ENCODE assay signal across 26 mouse cellular contexts in the genomic region with DNA sequence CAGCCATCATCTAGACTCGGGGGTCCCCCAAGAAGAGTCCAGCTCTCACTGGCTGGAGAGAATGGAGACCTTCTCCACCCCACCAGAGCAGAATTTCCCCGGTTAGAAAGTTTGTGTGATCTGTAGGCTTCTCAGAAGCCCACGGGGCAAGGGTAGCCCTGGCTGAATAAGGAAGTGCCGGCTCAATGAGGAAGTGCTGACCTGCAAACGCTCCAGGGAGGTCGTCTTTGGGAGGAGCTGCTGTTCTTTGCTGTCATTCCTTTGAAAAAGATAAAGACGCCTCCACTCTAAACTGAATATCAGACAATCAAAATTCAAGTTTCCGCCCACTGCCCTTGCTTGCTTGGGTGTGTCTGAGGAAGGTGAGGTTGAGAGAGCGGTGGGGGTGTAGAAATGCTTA.
DNase-seq lines count a peak whose midpoint lies in the region; ATAC-seq and TF ChIP-seq lines count a peak whose summit lies in the region.
"Had no signal": no experiment of that assay in that cellular context is flagged by ENCODE, and none has a peak within 500 bp of the region (broad histone marks: within the 10 kb centered on the region; RNA-seq: fewer than 3 reads in every experiment).

No protein-coding gene starts in this region.

- WGBS in liver, embryonic 12.5 days (ENCODE audit: insufficient replicate concordance): 29% methylated on average over 9 of the region's 9 CpGs
- WGBS in liver, postnatal 0 days (ENCODE audit: insufficient replicate concordance): 28% methylated on average over 9 of the region's 9 CpGs
- WGBS in intestine, embryonic 15.5 days: 49% methylated on average over 9 of the region's 9 CpGs

- H3K4me1 ChIP-seq in liver, embryonic 12.5 days: peaks cover 14% of the 10 kb centered on the region; the same call in 1 of the 2 replicates
- peaks cover 12% of the 10 kb centered on the region for H3K4me1 ChIP-seq in liver, postnatal 0 days (ENCODE audit: insufficient read depth)
- H3K4me1 ChIP-seq in intestine, embryonic 15.5 days (replicated peaks): peaks cover 9% of the 10 kb centered on the region; the same call in 1 of the 2 replicates
- H3K4me1 ChIP-seq: hindbrain, embryonic 15.5 days; midbrain, embryonic 15.5 days had no signal

- no peaks in the 10 kb centered on the region for H3K36me3 ChIP-seq in liver, embryonic 12.5 days
- no peaks in the 10 kb centered on the region for H3K36me3 ChIP-seq in liver, postnatal 0 days (replicated peaks; ENCODE audit: insufficient read depth, low read length)
- no peaks in the 10 kb centered on the region for H3K36me3 ChIP-seq in intestine, embryonic 15.5 days
- H3K36me3 ChIP-seq: embryonic facial prominence, embryonic 12.5 days; forebrain, embryonic 12.5 days; heart, embryonic 10.5 days; hindbrain, embryonic 15.5 days; midbrain, embryonic 15.5 days; neural tube, embryonic 13.5 days had no signal

- H3K27ac ChIP-seq in liver, embryonic 12.5 days: no peak overlapping the region
- H3K27ac ChIP-seq in liver, postnatal 0 days (ENCODE audit: low read depth): no peak overlapping the region
- no peak overlapping the region; the same call in 1 of the 2 replicates for H3K27ac ChIP-seq in intestine, embryonic 15.5 days
- H3K27ac ChIP-seq: embryonic facial prominence, embryonic 12.5 days; forebrain, embryonic 12.5 days; gastrocnemius, adult 2 months; heart, embryonic 10.5 days; hindbrain, embryonic 15.5 days; left cerebral cortex, adult 2 months; midbrain, embryonic 15.5 days; neural tube, embryonic 13.5 days had no signal

- no peak overlapping the region for H3K9ac ChIP-seq in liver, embryonic 12.5 days
- no peak overlapping the region for H3K9ac ChIP-seq in liver, postnatal 0 days (replicated peaks)
- no peak overlapping the region for H3K9ac ChIP-seq in intestine, embryonic 15.5 days
- H3K9ac ChIP-seq: embryonic facial prominence, embryonic 12.5 days; forebrain, embryonic 12.5 days; hindbrain, embryonic 15.5 days; midbrain, embryonic 15.5 days; neural tube, embryonic 13.5 days had no signal

- H3K4me2 ChIP-seq in liver, embryonic 12.5 days: 0 out of 2 replicates have a peak overlapping the region, but pooled peaks have one; percentile 28
- no peak overlapping the region for H3K4me2 ChIP-seq in liver, postnatal 0 days (ENCODE audit: low read depth, low read length)
- no peak overlapping the region for H3K4me2 ChIP-seq in intestine, embryonic 15.5 days (replicated peaks)
- H3K4me2 ChIP-seq: embryonic facial prominence, embryonic 12.5 days; forebrain, embryonic 12.5 days; hindbrain, embryonic 15.5 days; midbrain, embryonic 15.5 days; neural tube, embryonic 13.5 days had no signal

- DNase-seq in liver, postnatal 0 days: no peak
- peak; percentile 89 for DNase-seq in R1 (ENCODE audit: low read depth, low spot score)
- no peak for DNase-seq in neural tube, embryonic 10.5 days (ENCODE audit: extremely low spot score, low spot score)
- no peak for DNase-seq in heart, adult 11 months
- DNase-seq: adrenal gland, postnatal 25 days; cerebellum, adult 11-12 months; cerebellum, postnatal 10 days; gastrocnemius, adult 2 months; heart, postnatal 4 days; kidney, adult 18-20 months; lung, adult 18-20 months; lung, postnatal 14 days; right cerebral cortex, postnatal 25 days; thymus, adult 18-20 months; thymus, postnatal 36 days had no signal

- H3K27me3 ChIP-seq in liver, embryonic 12.5 days (replicated peaks): peaks cover 36% of the 10 kb centered on the region
- no peaks in the 10 kb centered on the region for H3K27me3 ChIP-seq in liver, postnatal 0 days (ENCODE audit: insufficient read depth, low read length)
- no peaks in the 10 kb centered on the region for H3K27me3 ChIP-seq in intestine, embryonic 15.5 days (replicated peaks)
- H3K27me3 ChIP-seq: embryonic facial prominence, embryonic 12.5 days; forebrain, embryonic 12.5 days; hindbrain, embryonic 15.5 days; midbrain, embryonic 15.5 days had no signal

- peaks cover 8% of the 10 kb centered on the region; the same call in 1 of the 2 replicates for H3K9me3 ChIP-seq in liver, embryonic 12.5 days (replicated peaks)
- no peaks in the 10 kb centered on the region for H3K9me3 ChIP-seq in liver, postnatal 0 days (ENCODE audit: low read length)
- no peaks in the 10 kb centered on the region for H3K9me3 ChIP-seq in intestine, embryonic 15.5 days

- H3K4me3 ChIP-seq in liver, embryonic 12.5 days: no peak overlapping the region
- no peak overlapping the region for H3K4me3 ChIP-seq in liver, postnatal 0 days (ENCODE audit: low read depth, low read length)
- H3K4me3 ChIP-seq in intestine, embryonic 15.5 days (replicated peaks): no peak overlapping the region
- H3K4me3 ChIP-seq: embryonic facial prominence, embryonic 12.5 days; forebrain, embryonic 12.5 days; gastrocnemius, adult 2 months; heart, embryonic 10.5 days; hindbrain, embryonic 15.5 days; left cerebral cortex, adult 2 months; midbrain, embryonic 15.5 days; neural tube, embryonic 13.5 days had no signal

- no peak for ATAC-seq in liver, embryonic 12.5 days
- ATAC-seq in liver, postnatal 0 days: no peak
- peak; percentile 60 for ATAC-seq in intestine, embryonic 15.5 days
- ATAC-seq in neutrophil, adult 5-6 weeks (ENCODE audit: extremely low read depth, insufficient number of reproducible peaks, low FRiP score, poor library complexity, severe bottlenecking): peak; percentile 68
- ATAC-seq in inflammation-experienced regulatory T-cells, adult 6 months: no peak
- ATAC-seq: midbrain, embryonic 15.5 days had no signal

- no peak for TF ChIP-seq CTCF in liver, postnatal 0 days (IDR thresholded peaks at IDR 0.05; ENCODE audit: low read depth)

- no peak for TF ChIP-seq EP300 in liver, postnatal 0 days (IDR thresholded peaks at IDR 0.05; ENCODE audit: low read depth)

Comparison
In these comparisons a context has a peak if more than half of its experiments do, and no peak if none do; other contexts are left out.
1. ATAC-seq: peak in intestine, embryonic 15.5 days (single experiment) and neutrophil, adult 5-6 weeks (single experiment); none in liver, embryonic 12.5 days (single experiment), liver, postnatal 0 days (single experiment) and inflammation-experienced regulatory T-cells, adult 6 months (single experiment).